Mouse (Mus musculus) ES-E14 (cell line): Measurements from ENCODE around the gene Pik3ap1.

Experiments used
- CHD2 ChIP-seq: IDR thresholded peaks from 2 replicates; pipeline ENCODE4 v1.6.1; 2014; ENCODE audit warnings: mild to moderate bottlenecking, low read depth, low read length, inconsistent platforms
- HCFC1 ChIP-seq: IDR thresholded peaks from 2 replicates; pipeline ENCODE4 v1.6.1; 2012; ENCODE audit warnings: low read length, inconsistent platforms, borderline replicate concordance; ENCODE audit not compliant: insufficient read depth
- MAFK ChIP-seq: IDR thresholded peaks from 2 replicates; pipeline ENCODE4 v1.6.1; 2014; ENCODE audit warnings: mild to moderate bottlenecking, low read depth, low read length, inconsistent platforms; ENCODE audit not compliant: insufficient read depth
- ZC3H11A ChIP-seq: IDR thresholded peaks from 2 replicates; pipeline ENCODE4 v1.6.1; 2012; ENCODE audit warnings: low read depth, mild to moderate bottlenecking, inconsistent platforms, low read length, borderline replicate concordance
- ZNF384 ChIP-seq: IDR thresholded peaks from 2 replicates; pipeline ENCODE4 v1.6.1; 2012; ENCODE audit warnings: low read depth, low read length, inconsistent platforms

GRCm38 (mm10) chr19:41372322-41372721, 12.6 kb downstream of the Pik3ap1 start:
- no peak for TF ChIP-seq HCFC1
- no peak for TF ChIP-seq ZC3H11A
- TF ChIP-seq MAFK = no peak
- no peak for TF ChIP-seq CHD2
- no peak for TF ChIP-seq ZNF384
